Mouse (Mus musculus) midbrain, embryonic 16.5 days (tissue): ENCODE measurements around the gene Mgat4e. TPM values are rescaled to one million over a fixed set of nuclear protein-coding genes. Genes with fewer than 3 reads are reported as not detected.

ENCODE experiments used
- ATAC-seq: fragments of 200-750 bp; cut with Nextera tagmentation; 2 replicates; pipeline ENCODE4 v1.8.0; 2017; ENCODE audit warnings: moderate TSS enrichment
- H3K27ac ChIP-seq: fragments of 300-500 bp; sonication (generic); 2 replicates; pipeline ENCODE4 v1.5.1; 2014; ENCODE audit warnings: mild to moderate bottlenecking, low read length, mixed read lengths
- H3K27me3 ChIP-seq: fragments of 300-500 bp; sonication (generic); 2 replicates; pipeline ENCODE4 v1.6.1; 2014; ENCODE audit warnings: low read depth, low read length, mixed read lengths; ENCODE audit not compliant: control insufficient read depth, insufficient read depth
- H3K36me3 ChIP-seq: fragments of 300-500 bp; sonication (generic); 2 replicates; pipeline ENCODE4 v1.6.1; 2014; ENCODE audit warnings: mild to moderate bottlenecking, low read length, moderate library complexity, mixed read lengths; ENCODE audit not compliant: control insufficient read depth, insufficient read depth
- H3K4me1 ChIP-seq: fragments of 300-500 bp; sonication (generic); 2 replicates; pipeline ENCODE4 v1.6.1; 2014; ENCODE audit warnings: mild to moderate bottlenecking, low read length, mixed read lengths; ENCODE audit not compliant: control insufficient read depth, insufficient read depth
- H3K4me2 ChIP-seq: fragments of 300-500 bp; sonication (generic); 2 replicates; pipeline ENCODE4 v1.6.1; 2014; ENCODE audit warnings: mild to moderate bottlenecking, low read length, mixed read lengths
- H3K4me3 ChIP-seq: fragments of 300-500 bp; sonication (generic); 2 replicates; pipeline ENCODE4 v1.5.1; 2014; ENCODE audit warnings: low read depth, mild to moderate bottlenecking, low read length, moderate library complexity, mixed read lengths
- H3K9ac ChIP-seq: fragments of 300-500 bp; sonication (generic); 2 replicates; pipeline ENCODE4 v1.6.1; 2014; ENCODE audit warnings: low read depth, low read length, mixed read lengths
- H3K9me3 ChIP-seq: fragments of 300-500 bp; sonication (generic); replicated peaks from 2 replicates; pipeline ENCODE4 v1.6.1; 2014; ENCODE audit warnings: mild to moderate bottlenecking, low read length, mixed read lengths; ENCODE audit not compliant: control insufficient read depth, poor library complexity, severe bottlenecking
- WGBS: fragments of 180-500 bp; shearing (Covaris S2); extraction: QIAGEN DNeasy Blood & Tissue Kit; methylation state at CpG from one replicate; pipeline ENCODE4 v1.1.7; 2014; 5-methylcytosine and 5-hydroxymethylcytosine counted together
- polyA plus RNA-seq: library from polyadenylated mRNA; unstranded; fragments of >200 nt; fragmentation: Nextera tagmentation; extraction: Ambion mirVana; gene quantifications from 2 replicates; pipeline ENCODE4 v1.2.1, GENCODE M21; 2015

Gene Mgat4e
- polyA plus RNA-seq = not detected in 2 replicates

DNA sequence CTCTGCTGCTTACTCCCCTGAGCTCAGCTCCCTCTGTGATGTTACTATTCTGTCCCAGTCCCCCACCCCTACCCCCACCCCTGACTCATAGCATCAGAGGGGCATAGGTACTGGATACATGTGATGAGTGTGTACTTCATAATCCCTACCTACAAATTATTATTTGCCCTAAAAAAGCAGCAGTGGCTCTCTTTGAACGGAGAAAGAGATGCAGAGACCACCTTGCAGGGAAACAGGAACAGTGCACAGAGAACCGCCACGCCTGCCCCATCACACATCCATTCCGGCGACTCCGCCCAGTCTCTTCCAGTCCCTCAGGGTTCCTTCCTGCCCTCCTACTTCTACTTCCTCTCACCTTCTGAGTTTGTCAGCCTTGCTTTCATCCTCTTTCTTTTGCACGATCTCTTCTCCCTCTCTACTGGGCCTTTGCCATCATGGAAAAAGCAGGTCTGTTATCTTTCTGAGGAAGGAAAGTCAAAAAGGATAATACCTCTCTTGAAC, at the start of gene Mgat4e:
Gene Mgat4e, minus strand, starts transcription at position 51 of the 501 bp plus-strand sequence.
- Histone ChIP-seq H3K4me1 (no peaks in the 10 kb centered on the region), H3K4me3 (no peak within 1 kb of the TSS), H3K27ac (no peak within 1 kb of the TSS), H3K36me3 (no peaks in the 10 kb centered on the region), H3K4me2 (no peak within 1 kb of the TSS), H3K9ac (no peak within 1 kb of the TSS), H3K9me3 (no peaks in the 10 kb centered on the region; the same call in 1 of the 2 replicates), H3K27me3 (no peaks in the 10 kb centered on the region)
- no peak for ATAC-seq
- 55% methylated on average over 7 of the region's 7 CpGs for WGBS

DNA sequence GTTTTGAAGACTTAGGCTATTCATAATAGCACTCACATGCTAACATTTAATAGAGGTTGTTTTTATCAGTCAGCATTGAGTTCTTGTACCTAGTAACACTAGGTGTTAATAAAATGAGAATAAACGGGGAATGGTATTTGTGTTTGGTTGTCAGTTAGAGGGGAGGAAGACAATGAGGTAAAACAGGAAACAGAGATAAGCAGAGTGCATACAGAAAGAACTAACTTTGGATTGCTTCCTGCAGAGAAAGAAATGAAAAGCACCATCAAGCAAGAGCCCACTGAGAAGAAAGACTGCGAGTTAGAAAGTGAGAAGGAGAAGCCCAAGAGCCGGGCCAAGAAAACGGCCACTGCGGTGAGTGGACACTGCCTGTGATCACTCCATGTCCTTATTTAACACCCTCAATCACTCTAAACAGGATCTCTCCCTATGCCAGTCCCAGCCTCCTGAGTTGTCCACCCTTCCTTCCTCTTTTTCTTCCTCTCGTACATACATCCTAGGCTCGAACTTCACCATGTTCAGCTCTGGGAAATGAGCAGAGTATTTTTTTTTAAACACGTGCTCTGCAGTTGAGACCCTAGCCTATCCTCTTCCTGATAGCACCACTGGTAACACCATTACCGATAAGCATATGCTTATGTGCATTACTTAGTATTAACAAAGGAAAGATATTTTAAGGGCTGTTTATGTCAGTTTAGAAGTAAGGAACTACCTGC, 48.0 kb upstream of the Mgat4e start:
- ATAC-seq = no peak
- Histone ChIP-seq H3K36me3 (peaks cover 46% of the 10 kb centered on the region), H3K4me3 (no peak overlapping the region), H3K9me3 (no peaks in the 10 kb centered on the region), H3K4me1 (no peaks in the 10 kb centered on the region), H3K4me2 (no peak overlapping the region), H3K9ac (no peak overlapping the region), H3K27me3 (no peaks in the 10 kb centered on the region), H3K27ac (no peak overlapping the region)
- 91% methylated on average over 9 of the region's 9 CpGs for WGBS

DNA sequence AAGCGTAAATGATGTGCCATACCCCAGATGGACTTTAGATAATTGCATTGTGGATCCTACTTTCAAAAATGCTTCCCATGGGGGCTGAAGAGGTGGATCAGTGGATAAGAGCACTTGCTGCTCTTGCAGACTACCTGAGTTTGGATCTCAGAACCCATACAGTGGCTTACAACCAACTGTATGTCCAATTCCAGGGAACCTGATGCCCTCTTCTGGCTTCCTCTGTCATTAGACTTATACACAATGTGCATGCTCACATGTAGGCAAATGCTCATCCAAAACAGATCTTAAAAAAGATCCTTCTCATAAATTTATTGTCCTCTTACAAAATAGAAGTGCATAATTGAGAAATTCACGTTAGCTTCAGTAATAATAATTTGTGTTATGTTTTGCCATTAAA, 42.3 kb upstream of the Mgat4e start:
- no peaks in the 10 kb centered on the region for H3K9me3 ChIP-seq
- H3K9ac ChIP-seq = no peak overlapping the region
- H3K27me3 ChIP-seq = no peaks in the 10 kb centered on the region
- ATAC-seq = no peak
- no peak overlapping the region for H3K27ac ChIP-seq
- 95% methylated on average over 2 of the region's 2 CpGs for WGBS
- H3K4me3 ChIP-seq = no peak overlapping the region
- H3K4me1 ChIP-seq = no peaks in the 10 kb centered on the region
- no peak overlapping the region for H3K4me2 ChIP-seq
- H3K36me3 ChIP-seq = peaks cover 13% of the 10 kb centered on the region

DNA sequence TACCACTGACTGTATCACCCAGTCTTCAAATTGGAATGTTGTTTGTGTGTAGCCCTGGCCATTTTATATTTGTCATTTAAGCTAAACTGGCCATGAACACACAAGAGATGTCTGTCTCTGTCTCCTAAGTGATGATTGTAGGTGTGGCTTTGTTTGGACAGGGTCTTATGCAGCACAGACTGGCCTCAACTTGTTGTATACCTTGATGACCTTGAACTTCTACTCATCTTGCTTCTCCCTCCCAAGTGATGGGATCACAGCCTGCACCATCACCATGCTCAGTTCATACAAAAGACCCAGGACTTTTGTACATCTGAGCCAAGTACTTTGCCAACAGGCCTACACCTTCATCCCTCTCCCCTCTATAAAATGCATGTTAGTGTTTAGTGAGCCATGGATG, 40.2 kb upstream of the Mgat4e start:
- H3K27me3 ChIP-seq = no peaks in the 10 kb centered on the region
- H3K4me2 ChIP-seq = no peak overlapping the region
- no peak overlapping the region for H3K4me3 ChIP-seq
- no peak for ATAC-seq
- H3K36me3 ChIP-seq = peaks cover 7% of the 10 kb centered on the region
- no peak overlapping the region for H3K27ac ChIP-seq
- no peaks in the 10 kb centered on the region for H3K4me1 ChIP-seq
- no peak overlapping the region for H3K9ac ChIP-seq
- no peaks in the 10 kb centered on the region for H3K9me3 ChIP-seq

DNA sequence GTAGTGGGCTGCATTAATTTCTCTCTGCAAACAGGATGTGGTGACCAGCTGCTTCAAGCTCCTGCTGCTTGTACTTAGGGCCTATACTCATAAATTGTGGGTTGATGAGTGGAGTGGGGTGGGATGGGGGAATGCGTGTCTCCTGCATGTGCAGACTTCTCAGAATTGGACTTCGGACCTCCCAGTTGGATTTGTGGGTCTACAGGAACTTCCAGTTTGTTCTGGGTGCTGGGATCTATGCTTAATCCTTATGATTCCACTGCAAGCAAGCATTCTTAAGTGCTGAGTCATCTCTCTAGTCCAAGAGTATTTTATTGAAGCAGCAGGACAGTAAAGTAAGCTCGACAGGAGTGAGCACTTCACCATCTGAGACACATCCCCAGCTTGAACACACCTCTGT, 34.1 kb upstream of the Mgat4e start:
- no peak overlapping the region for H3K4me2 ChIP-seq
- H3K9me3 ChIP-seq = no peaks in the 10 kb centered on the region
- no peaks in the 10 kb centered on the region for H3K27me3 ChIP-seq
- no peak overlapping the region for H3K27ac ChIP-seq
- WGBS = 78% methylated on average over 3 of the region's 3 CpGs
- no peak overlapping the region for H3K4me3 ChIP-seq
- peaks cover 4% of the 10 kb centered on the region; the same call in 1 of the 2 replicates for H3K36me3 ChIP-seq
- ATAC-seq = no peak
- 0 out of 2 replicates have a peak, but pooled peaks cover 3% of the 10 kb centered on the region for H3K4me1 ChIP-seq
- no peak overlapping the region for H3K9ac ChIP-seq

DNA sequence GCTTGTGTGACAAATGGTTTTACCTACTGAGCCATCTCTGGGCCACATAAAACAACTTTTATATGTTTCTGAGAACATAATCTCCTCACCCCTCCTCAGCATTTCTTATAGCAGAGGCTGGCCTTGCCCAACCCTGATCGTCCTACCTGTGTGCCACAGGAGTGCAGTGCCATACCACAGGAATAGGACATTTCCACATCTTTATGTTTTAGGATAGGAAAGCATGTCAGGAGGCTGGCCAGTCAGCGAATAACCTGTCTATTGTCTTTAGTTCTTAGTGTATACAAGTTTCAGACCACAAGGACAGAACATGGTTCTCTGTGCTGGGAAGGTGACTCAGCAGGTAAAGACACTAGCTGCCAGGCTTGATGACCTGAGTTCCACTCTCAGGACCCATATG, 31.3 kb upstream of the Mgat4e start:
- no peak overlapping the region for H3K9ac ChIP-seq
- H3K27ac ChIP-seq = no peak overlapping the region
- H3K4me2 ChIP-seq = no peak overlapping the region
- no peaks in the 10 kb centered on the region for H3K27me3 ChIP-seq
- WGBS = 86% methylated on average over 2 of the region's 2 CpGs
- H3K4me3 ChIP-seq = no peak overlapping the region
- 0 out of 2 replicates have a peak, but pooled peaks cover 3% of the 10 kb centered on the region for H3K4me1 ChIP-seq
- peaks cover 4% of the 10 kb centered on the region; the same call in 1 of the 2 replicates for H3K36me3 ChIP-seq
- H3K9me3 ChIP-seq = no peaks in the 10 kb centered on the region
- no peak for ATAC-seq

DNA sequence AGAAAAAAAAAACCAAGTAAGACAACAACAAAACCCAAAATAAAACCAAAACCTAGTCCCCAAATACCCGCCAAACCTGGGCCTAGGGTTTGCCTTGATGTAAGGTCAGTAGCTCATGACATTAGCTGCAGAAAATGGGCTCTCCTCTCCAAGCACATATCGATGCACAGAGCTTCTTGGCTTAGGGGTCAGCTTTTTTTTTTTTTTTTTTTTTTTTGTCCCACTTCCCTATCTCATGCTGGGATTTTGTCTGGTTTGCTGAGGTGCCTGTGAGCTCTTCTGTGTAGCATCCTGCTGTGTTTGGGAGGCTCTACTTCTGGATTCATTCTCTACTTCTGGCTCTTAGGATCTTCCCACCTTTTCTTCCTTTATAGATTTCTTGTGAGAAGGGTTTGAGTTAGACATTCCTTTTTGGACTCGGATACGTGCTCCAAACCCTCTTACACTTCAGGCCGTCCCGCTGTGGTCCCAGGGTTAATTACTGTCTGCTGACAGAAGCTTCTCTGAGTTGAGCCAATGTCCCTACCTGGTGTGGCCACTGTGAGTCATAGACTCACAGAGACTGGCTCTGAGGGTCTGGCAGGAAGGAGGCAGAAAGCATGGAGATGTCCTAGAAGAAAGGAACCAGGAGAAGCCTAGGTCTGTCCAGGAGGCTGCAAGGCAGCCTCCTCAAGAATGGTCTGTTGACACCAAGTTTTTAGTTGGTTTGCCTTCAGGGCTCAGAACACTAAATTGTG, 28.1 kb upstream of the Mgat4e start:
- H3K4me3 ChIP-seq = no peak overlapping the region
- no peaks in the 10 kb centered on the region for H3K36me3 ChIP-seq
- no peak overlapping the region for H3K9ac ChIP-seq
- 83% methylated on average over 6 of the region's 6 CpGs for WGBS
- no peaks in the 10 kb centered on the region for H3K27me3 ChIP-seq
- peaks cover 9% of the 10 kb centered on the region for H3K4me1 ChIP-seq
- H3K9me3 ChIP-seq = no peaks in the 10 kb centered on the region
- no peak for ATAC-seq
- no peak overlapping the region for H3K27ac ChIP-seq
- no peak overlapping the region for H3K4me2 ChIP-seq

DNA sequence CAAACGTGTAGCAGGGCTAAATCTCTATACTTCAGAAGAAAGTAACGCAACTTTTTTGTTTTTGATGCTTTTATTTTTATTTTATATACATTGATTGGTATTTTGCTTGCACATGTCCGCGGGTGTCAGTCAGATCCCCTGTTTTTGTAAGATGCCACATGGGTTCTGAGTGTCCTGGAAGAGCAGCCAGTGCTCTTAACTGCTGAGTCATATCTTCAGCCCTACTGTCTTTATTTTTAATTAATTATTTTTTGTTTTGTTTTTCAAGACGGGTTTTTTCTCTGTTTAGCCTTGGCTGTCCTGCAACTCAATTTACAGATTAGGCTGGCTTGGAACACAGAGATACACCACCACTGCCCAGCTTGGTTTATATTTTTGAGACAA, 24.4 kb upstream of the Mgat4e start:
- H3K27me3 ChIP-seq = no peaks in the 10 kb centered on the region
- H3K36me3 ChIP-seq = no peaks in the 10 kb centered on the region
- H3K4me1 ChIP-seq = peaks cover 13% of the 10 kb centered on the region
- no peaks in the 10 kb centered on the region for H3K9me3 ChIP-seq
- no peak overlapping the region for H3K4me2 ChIP-seq
- H3K9ac ChIP-seq = no peak overlapping the region
- no peak overlapping the region for H3K27ac ChIP-seq
- ATAC-seq = no peak
- 82% methylated on average over 5 of the region's 5 CpGs for WGBS
- H3K4me3 ChIP-seq = no peak overlapping the region

DNA sequence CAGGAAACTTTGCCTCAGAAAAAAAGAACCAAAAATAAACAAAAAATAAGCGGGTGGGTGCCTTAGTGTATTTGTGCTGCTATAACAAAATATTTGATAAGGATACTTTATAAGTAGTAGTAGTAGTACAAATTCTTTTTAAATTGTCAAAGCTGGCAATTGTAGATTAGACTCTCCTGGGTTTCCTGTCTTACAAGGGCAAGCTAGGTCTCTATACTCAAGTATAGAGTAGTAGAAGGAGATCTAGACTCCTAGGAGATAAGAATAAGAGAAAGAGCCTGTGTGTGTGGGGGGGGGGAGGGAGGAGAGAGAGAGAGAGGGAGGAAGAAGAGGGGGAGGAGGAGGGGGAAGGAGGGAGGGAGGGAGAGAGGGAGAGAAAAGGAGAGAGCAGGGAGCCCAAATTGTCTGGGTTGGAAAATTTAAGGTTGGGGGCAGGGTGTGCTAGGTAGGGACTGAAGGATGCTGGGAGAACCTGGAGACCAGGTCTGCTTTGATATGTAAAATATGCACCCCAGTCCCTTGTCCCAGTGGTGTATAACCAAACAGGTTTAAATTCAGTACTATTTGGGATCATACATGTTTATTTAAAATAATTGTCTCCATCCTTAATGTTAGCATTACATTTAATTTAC, 23.9 kb upstream of the Mgat4e start:
- Histone ChIP-seq H3K4me2 (no peak overlapping the region), H3K4me3 (no peak overlapping the region), H3K4me1 (peaks cover 13% of the 10 kb centered on the region), H3K27ac (no peak overlapping the region), H3K9ac (no peak overlapping the region), H3K27me3 (no peaks in the 10 kb centered on the region), H3K9me3 (no peaks in the 10 kb centered on the region), H3K36me3 (no peaks in the 10 kb centered on the region)
- WGBS = 86% methylated on average over 1 of the region's 1 CpGs
- no peak for ATAC-seq
